Mouse (Mus musculus) E14TG2a.4 (cell line): ENCODE results near the gene Fam118a.

Source experiments
- CTCF ChIP-seq: conservative IDR thresholded peaks from 2 replicates; pipeline ENCODE4 v1.5.1; 2014; ENCODE audit warnings: low read length
- NANOG ChIP-seq: IDR thresholded peaks from 2 replicates; pipeline ENCODE4 v1.6.1; 2014; ENCODE audit warnings: borderline replicate concordance, low read length, mixed read lengths

- no peak for TF ChIP-seq CTCF
- TF ChIP-seq NANOG: no peak
These were observed 11.6 kb upstream of the Fam118a start, which contains the start of gene Upk3a for GRCm38 (mm10) chr15:85016951-85017664.
